Mouse (Mus musculus) ES-E14 (cell line): Measurements from ENCODE around the gene Il13.

Experiments used
- CHD2 ChIP-seq: IDR thresholded peaks from 2 replicates; pipeline ENCODE4 v1.6.1; 2014; ENCODE audit warnings: mild to moderate bottlenecking, low read depth, low read length, inconsistent platforms
- HCFC1 ChIP-seq: IDR thresholded peaks from 2 replicates; pipeline ENCODE4 v1.6.1; 2012; ENCODE audit warnings: low read length, inconsistent platforms, borderline replicate concordance; ENCODE audit not compliant: insufficient read depth
- MAFK ChIP-seq: IDR thresholded peaks from 2 replicates; pipeline ENCODE4 v1.6.1; 2014; ENCODE audit warnings: mild to moderate bottlenecking, low read depth, low read length, inconsistent platforms; ENCODE audit not compliant: insufficient read depth
- ZC3H11A ChIP-seq: IDR thresholded peaks from 2 replicates; pipeline ENCODE4 v1.6.1; 2012; ENCODE audit warnings: low read depth, mild to moderate bottlenecking, inconsistent platforms, low read length, borderline replicate concordance
- ZNF384 ChIP-seq: IDR thresholded peaks from 2 replicates; pipeline ENCODE4 v1.6.1; 2012; ENCODE audit warnings: low read depth, low read length, inconsistent platforms

- no peak for TF ChIP-seq CHD2
- no peak for TF ChIP-seq ZNF384
- no peak for TF ChIP-seq HCFC1
- no peak for TF ChIP-seq ZC3H11A
- TF ChIP-seq MAFK: no peak
Measured at GRCm38 (mm10) chr11:53591116-53591515, 43.4 kb downstream of the Il13 start.
